Mouse (Mus musculus): Measurements from ENCODE around the gene Prkd2.

GRCm38 (mm10) chr7:16821669-16822101 lies 21.0 kb upstream of the Prkd2 start:
- TF ChIP-seq USF1 (IDR thresholded peaks at IDR 0.05; ENCODE audit: low read depth) (no peak), POLR2A (IDR thresholded peaks at IDR 0.05; ENCODE audit: insufficient read length, low read depth) (no peak), E2F4 (IDR thresholded peaks at IDR 0.05; ENCODE audit: insufficient read depth) (no peak), SRF (IDR thresholded peaks at IDR 0.05; ENCODE audit: control insufficient read depth, insufficient read length, low read depth) (no peak), TCF12 (IDR thresholded peaks at IDR 0.05; ENCODE audit: insufficient read depth, poor library complexity, severe bottlenecking) (no peak), MAX (IDR thresholded peaks at IDR 0.05; ENCODE audit: low read depth) (no peak)
